Mouse (Mus musculus): ENCODE data around the gene Olfr46.
"Not testable (repeated sequence)": the region's sequence is repeated elsewhere in the genome, so short reads cannot be mapped to it uniquely, and the experiment has no call there.

Olfr46 gene

DNA sequence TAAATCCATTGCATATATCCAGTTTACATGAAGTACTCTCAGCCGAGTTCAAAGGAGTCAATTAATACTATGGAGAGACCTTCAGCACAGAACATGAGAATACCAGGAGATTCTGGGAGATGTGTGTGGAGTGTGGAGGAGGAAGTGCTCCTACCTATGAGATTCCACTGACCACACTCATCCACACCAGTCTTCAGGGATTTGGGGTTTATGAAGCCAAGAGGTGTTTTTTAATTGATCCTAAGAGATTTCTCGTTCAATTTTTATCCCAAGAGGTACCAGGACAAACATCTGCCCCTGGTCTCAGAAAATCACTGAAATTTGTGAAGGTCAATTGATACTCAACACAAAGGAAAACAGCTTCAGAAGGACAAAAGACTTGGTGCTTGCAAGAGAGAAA, at the start of gene Olfr46:
Gene Olfr46, plus strand, starts transcription at position 301 of the 400 bp plus-strand sequence.
- DNase-seq: not testable (repeated sequence)

DNA sequence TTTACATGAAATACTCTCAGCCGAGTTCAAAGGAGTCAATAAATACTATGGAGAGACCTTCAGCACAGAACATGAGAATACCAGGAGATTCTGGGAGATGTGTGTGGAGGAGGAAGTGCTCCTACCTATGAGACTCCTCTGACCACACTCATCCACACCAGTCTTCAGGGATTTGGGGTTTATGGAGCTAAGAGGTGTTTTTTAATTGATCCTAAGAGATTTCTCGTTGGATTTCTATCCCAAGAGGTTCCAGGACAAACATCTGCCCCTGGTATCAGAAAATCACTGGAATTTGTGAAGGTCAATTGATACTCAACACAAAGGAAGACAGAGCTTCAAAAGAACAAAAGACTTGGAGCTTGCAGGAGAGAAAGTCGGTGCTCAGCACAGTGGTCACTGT, 33.5 kb upstream of the Olfr46 start, which contains the start of gene Olfr538:
Gene Olfr538, plus strand, starts transcription at position 301 of the 400 bp plus-strand sequence.
- no peak for DNase-seq

DNA sequence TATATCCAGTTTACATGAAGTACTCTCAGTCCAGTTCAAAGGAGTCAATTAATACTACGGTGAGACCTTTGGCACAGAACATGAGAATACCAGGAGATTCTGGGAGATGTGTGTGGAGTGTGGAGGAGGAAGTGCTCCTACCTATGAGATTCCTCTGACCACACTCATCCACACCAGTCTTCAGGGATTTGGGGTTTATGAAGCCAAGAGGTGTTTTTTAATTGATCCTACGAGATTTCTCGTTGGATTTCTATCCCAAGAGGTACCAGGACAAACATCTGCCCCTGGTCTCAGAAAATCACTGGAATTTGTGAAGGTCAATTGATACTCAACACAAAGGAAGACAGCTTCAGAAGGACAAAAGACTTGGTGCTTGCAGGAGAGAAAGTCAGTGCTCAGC, 27.6 kb downstream of the Olfr46 start, which contains the start of gene Olfr61:
Gene Olfr61, plus strand, starts transcription at position 301 of the 400 bp plus-strand sequence.
- DNase-seq: not testable (repeated sequence)

DNA sequence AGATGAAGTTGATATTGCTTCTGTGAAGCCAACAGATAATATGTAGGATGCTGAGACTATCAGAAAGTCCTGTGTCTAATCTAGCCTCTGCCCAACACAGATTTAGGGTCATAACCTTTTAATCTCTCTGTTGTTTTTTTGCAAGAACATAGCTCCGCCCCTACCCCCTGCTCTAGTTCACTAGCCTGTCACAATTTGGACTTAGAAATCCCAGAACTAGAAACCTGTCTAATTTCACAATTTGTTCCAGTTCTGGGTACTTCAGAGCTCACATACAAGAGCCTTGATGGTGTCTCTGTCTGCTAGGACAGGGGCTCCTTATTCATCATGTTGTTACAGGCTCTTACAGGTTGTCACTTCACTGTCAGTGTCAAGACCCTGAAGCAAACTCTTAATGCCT, 29.5 kb downstream of the Olfr46 start:
- no peak for DNase-seq

DNA sequence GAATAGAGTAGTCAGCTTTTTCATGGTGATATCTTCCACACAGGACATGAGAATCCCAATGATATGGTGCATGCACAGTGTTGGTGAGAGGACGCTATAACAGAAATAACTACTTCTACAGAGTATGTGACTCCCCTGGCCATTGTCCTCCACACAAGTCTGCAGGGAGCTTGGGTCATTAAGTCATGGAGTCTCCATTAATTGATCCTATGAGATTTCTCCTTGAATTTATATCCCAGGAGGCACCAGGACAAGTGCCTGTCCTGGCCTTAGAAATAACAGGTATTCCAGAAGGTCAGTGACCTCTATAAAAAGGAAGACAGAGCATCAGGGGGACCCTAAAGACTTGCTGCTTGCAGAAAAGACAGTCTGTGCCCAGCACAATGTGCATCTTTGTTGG, 45.1 kb downstream of the Olfr46 start, which contains the start of gene Olfr53:
Gene Olfr53, plus strand, starts transcription at position 301 of the 400 bp plus-strand sequence.
- no peak for DNase-seq

DNA sequence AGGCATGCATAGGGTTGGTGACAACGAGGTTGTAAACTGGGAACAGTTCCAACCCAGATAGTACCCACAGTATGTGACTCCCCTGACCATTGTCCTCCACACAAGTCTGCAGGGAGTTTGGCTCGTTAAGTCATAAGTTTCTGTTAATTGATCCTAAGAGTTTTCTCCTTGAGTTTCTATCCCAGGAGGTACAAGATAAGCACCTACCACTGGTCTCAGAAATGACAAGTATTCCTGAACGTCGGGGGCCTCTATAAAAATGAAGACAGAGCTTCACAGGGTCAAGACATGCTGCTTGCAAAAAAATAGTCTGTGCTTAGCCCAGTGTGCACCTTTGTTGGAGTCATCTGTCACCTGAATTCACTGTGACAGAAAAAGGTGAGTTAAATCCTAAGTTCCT, 58.6 kb downstream of the Olfr46 start, which contains the start of gene Olfr539:
Gene Olfr539, plus strand, starts transcription at position 301 of the 400 bp plus-strand sequence.
- no peak for DNase-seq
